Mouse (Mus musculus) lung, postnatal 0 days (tissue): ENCODE results near the gene Sulf2. TPM values are rescaled to one million over a fixed set of nuclear protein-coding genes. Genes with fewer than 3 reads are reported as not detected.
A peak's percentile ranks its signal among the peaks of the same experiment; 100 is the strongest.

Experiments used
- ATAC-seq: fragments of 200-750 bp; cut with Nextera tagmentation; 2 replicates; pipeline ENCODE4 v1.8.0; 2017; ENCODE audit warnings: moderate library complexity
- DNase-seq: peaks from one replicate; pipeline ENCODE4 v3.0.0-alpha.2; 2016; ENCODE audit warnings: low spot score
- H3K27ac ChIP-seq: fragments of 300-500 bp; sonication (generic); 2 replicates; pipeline ENCODE4 v1.5.1; 2014; ENCODE audit warnings: antibody characterized with exemption, mild to moderate bottlenecking, low read length, mixed read lengths
- H3K27me3 ChIP-seq: fragments of 300-500 bp; sonication (generic); replicated peaks from 2 replicates; pipeline ENCODE4 v1.6.1; 2014; ENCODE audit warnings: low read length, mixed read lengths; ENCODE audit not compliant: insufficient read depth
- H3K36me3 ChIP-seq: fragments of 300-500 bp; sonication (generic); 2 replicates; pipeline ENCODE4 v1.6.1; 2014; ENCODE audit warnings: low read length, mixed read lengths; ENCODE audit not compliant: insufficient read depth
- H3K4me1 ChIP-seq: fragments of 300-500 bp; sonication (generic); 2 replicates; pipeline ENCODE4 v1.6.1; 2014; ENCODE audit warnings: antibody characterized with exemption, low read depth, low read length, mixed read lengths; ENCODE audit not compliant: insufficient read depth
- H3K4me2 ChIP-seq: fragments of 300-500 bp; sonication (generic); replicated peaks from 2 replicates; pipeline ENCODE4 v1.6.1; 2014; ENCODE audit warnings: low read depth, mild to moderate bottlenecking, low read length, moderate library complexity, mixed read lengths
- H3K4me3 ChIP-seq: fragments of 300-500 bp; sonication (generic); 2 replicates; pipeline ENCODE4 v1.5.1; 2014; ENCODE audit warnings: low read depth, low read length
- H3K9ac ChIP-seq: fragments of 300-500 bp; sonication (generic); replicated peaks from 2 replicates; pipeline ENCODE4 v1.6.1; 2014; ENCODE audit warnings: low read depth, mild to moderate bottlenecking
- H3K9me3 ChIP-seq: fragments of 300-500 bp; sonication (generic); 2 replicates; pipeline ENCODE4 v1.6.1; 2016; ENCODE audit warnings: low read length, mixed read lengths
- CTCF ChIP-seq: IDR thresholded peaks from 2 replicates; pipeline ENCODE4 v1.5.1; 2016; ENCODE audit warnings: antibody characterized with exemption, mild to moderate bottlenecking
- EP300 ChIP-seq: IDR thresholded peaks from 2 replicates; pipeline ENCODE4 v1.6.1; 2016; ENCODE audit warnings: antibody characterized with exemption, mild to moderate bottlenecking, control low read depth
- WGBS: fragments of 180-500 bp; shearing (Covaris S2); extraction: QIAGEN DNeasy Blood & Tissue Kit; methylation state at CpG from one replicate; pipeline ENCODE4 v1.1.7; 2014; 5-methylcytosine and 5-hydroxymethylcytosine counted together
- polyA plus RNA-seq: library from polyadenylated mRNA; unstranded; fragments of >200 nt; fragmentation: Nextera tagmentation; extraction: Ambion mirVana; gene quantifications from 2 replicates; pipeline ENCODE4 v1.2.1, GENCODE M21; 2015

Gene Sulf2
- polyA plus RNA-seq, 1 experiment from 2014 or later: 13.6 TPM

- Histone ChIP-seq H3K27me3 (no peaks in the 10 kb centered on the region), H3K36me3 (no peaks in the 10 kb centered on the region), H3K9ac (no peak overlapping the region), H3K4me1 (no peaks in the 10 kb centered on the region), H3K4me3 (no peak overlapping the region), H3K9me3 (no peaks in the 10 kb centered on the region), H3K27ac (no peak overlapping the region), H3K4me2 (no peak overlapping the region)
- TF ChIP-seq EP300 (no peak), CTCF (no peak)
- DNase-seq (no peak), ATAC-seq (no peak)
- WGBS: 68% methylated on average over 2 of the region's 2 CpGs
Measured at GRCm38 (mm10) chr2:166111238-166111637, 44.2 kb downstream of the Sulf2 start.

- Histone ChIP-seq H3K27ac (no peak overlapping the region), H3K4me3 (no peak overlapping the region), H3K9ac (no peak overlapping the region), H3K4me2 (no peak overlapping the region), H3K4me1 (no peaks in the 10 kb centered on the region), H3K9me3 (no peaks in the 10 kb centered on the region), H3K27me3 (no peaks in the 10 kb centered on the region), H3K36me3 (no peaks in the 10 kb centered on the region)
- TF ChIP-seq EP300: no peak
- no peak for TF ChIP-seq CTCF
- ATAC-seq (no peak), DNase-seq (no peak)
- WGBS: 82% methylated on average over 8 of the region's 8 CpGs
Measured at GRCm38 (mm10) chr2:166110764-166111163, 44.7 kb downstream of the Sulf2 start.

GRCm38 (mm10) chr2:166108326-166108725, 47.1 kb downstream of the Sulf2 start:
- TF ChIP-seq EP300: no peak
- peak; percentile 94 for TF ChIP-seq CTCF
- ATAC-seq (peak; percentile 61), DNase-seq (peak; percentile 86)
- Histone ChIP-seq H3K9ac (no peak overlapping the region), H3K9me3 (no peaks in the 10 kb centered on the region), H3K27me3 (no peaks in the 10 kb centered on the region), H3K4me2 (no peak overlapping the region), H3K36me3 (no peaks in the 10 kb centered on the region), H3K27ac (no peak overlapping the region), H3K4me3 (no peak overlapping the region), H3K4me1 (no peaks in the 10 kb centered on the region)
- 25% methylated on average over 4 of the region's 4 CpGs for WGBS

- Histone ChIP-seq H3K4me1 (no peaks in the 10 kb centered on the region), H3K9me3 (no peaks in the 10 kb centered on the region), H3K4me3 (no peak overlapping the region), H3K4me2 (no peak overlapping the region), H3K36me3 (no peaks in the 10 kb centered on the region), H3K27me3 (no peaks in the 10 kb centered on the region), H3K9ac (no peak overlapping the region), H3K27ac (no peak overlapping the region)
- TF ChIP-seq EP300 (no peak), CTCF (no peak)
- no peak for ATAC-seq
- no peak for DNase-seq
- 80% methylated on average over 5 of the region's 5 CpGs for WGBS
Measured at GRCm38 (mm10) chr2:166107911-166108310, 47.6 kb downstream of the Sulf2 start.

GRCm38 (mm10) chr2:166106631-166107030, 48.8 kb downstream of the Sulf2 start:
- Histone ChIP-seq H3K4me3 (no peak overlapping the region), H3K36me3 (no peaks in the 10 kb centered on the region), H3K9me3 (no peaks in the 10 kb centered on the region), H3K27ac (no peak overlapping the region), H3K4me2 (no peak overlapping the region), H3K9ac (no peak overlapping the region), H3K27me3 (no peaks in the 10 kb centered on the region), H3K4me1 (no peaks in the 10 kb centered on the region)
- TF ChIP-seq CTCF: no peak
- TF ChIP-seq EP300: no peak
- 78% methylated on average over 2 of the region's 2 CpGs for WGBS
- no peak for ATAC-seq
- DNase-seq: no peak

GRCm38 (mm10) chr2:166105911-166106310, 49.6 kb downstream of the Sulf2 start:
- no peak for DNase-seq
- Histone ChIP-seq H3K27ac (no peak overlapping the region), H3K9ac (no peak overlapping the region), H3K36me3 (no peaks in the 10 kb centered on the region), H3K4me1 (no peaks in the 10 kb centered on the region), H3K4me3 (no peak overlapping the region), H3K4me2 (no peak overlapping the region), H3K27me3 (no peaks in the 10 kb centered on the region), H3K9me3 (no peaks in the 10 kb centered on the region)
- TF ChIP-seq EP300: no peak
- TF ChIP-seq CTCF: no peak
- ATAC-seq: no peak
- 67% methylated on average over 9 of the region's 9 CpGs for WGBS

- Histone ChIP-seq H3K36me3 (no peaks in the 10 kb centered on the region), H3K4me1 (no peaks in the 10 kb centered on the region), H3K9me3 (no peaks in the 10 kb centered on the region), H3K9ac (no peak overlapping the region), H3K4me3 (no peak overlapping the region), H3K27me3 (no peaks in the 10 kb centered on the region), H3K4me2 (no peak overlapping the region), H3K27ac (no peak overlapping the region)
- TF ChIP-seq CTCF (no peak), EP300 (no peak)
- DNase-seq (no peak), ATAC-seq (no peak; the same call in 1 of the 2 replicates)
- 81% methylated on average over 7 of the region's 7 CpGs for WGBS
Measured at GRCm38 (mm10) chr2:166102893-166103292, 52.6 kb downstream of the Sulf2 start.
